Mouse (Mus musculus): ENCODE data around the gene Gm5134. TPM values are rescaled to one million over a fixed set of nuclear protein-coding genes. Genes with fewer than 3 reads are reported as not detected.
A peak's percentile ranks its signal among the peaks of the same experiment; 100 is the strongest.

The Gm5134 gene
- polyA plus RNA-seq, 1 experiment = 0.22 TPM

DNA sequence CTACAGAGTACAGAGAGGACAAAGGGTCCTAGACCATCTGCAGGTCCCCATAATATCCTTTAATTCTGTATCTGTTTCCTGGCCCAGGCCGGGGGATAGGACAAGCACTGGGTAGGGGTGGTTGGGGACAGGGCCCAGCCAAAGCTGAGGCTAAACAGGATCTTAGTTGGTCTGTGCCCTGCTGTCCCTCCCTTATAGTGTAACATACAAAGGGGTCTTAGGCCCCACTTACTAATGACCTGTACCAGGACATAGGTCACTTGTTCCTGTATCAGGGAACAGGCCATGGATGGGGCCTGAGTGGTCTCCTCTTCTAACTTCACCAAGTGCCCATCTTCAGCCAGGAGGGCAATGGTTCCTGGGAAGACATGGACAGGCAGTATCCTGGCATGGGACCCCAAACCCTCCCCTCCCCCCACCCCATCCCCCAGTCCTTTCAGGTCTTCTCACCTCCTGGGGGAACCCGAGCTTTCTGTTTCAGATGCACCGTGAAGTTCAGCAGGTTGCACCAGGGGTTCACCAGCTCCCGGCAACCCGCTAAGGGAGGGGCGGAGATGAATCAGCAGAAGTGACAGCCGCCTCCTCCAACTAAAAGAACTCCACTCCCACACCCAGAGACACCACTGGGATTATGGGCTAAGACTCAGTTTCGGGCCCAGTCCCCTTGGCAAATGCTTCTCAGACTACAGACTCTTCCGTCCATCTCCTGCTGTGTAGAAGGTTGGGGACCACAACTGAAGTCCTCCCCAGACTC is 14.7 kb upstream of the Gm5134 start:
- Histone ChIP-seq H3K27me3 (ENCODE audit: control insufficient read depth, insufficient read depth, low read length) (no peaks in the 10 kb centered on the region), H3K27ac (ENCODE audit: insufficient read depth, low read depth, low read length) (no peak overlapping the region), H3K4me1 (ENCODE audit: control insufficient read depth, insufficient read depth, insufficient read length, low read length) (peaks cover 12% of the 10 kb centered on the region), H3K4me3 (ENCODE audit: low read depth, low read length) (no peak overlapping the region), H3K36me3 (ENCODE audit: control insufficient read depth, insufficient read depth, low read length) (peaks cover 4% of the 10 kb centered on the region)
- no peak for TF ChIP-seq POLR2A (IDR thresholded peaks at IDR 0.05; ENCODE audit: low read depth, low read length)
- no peak for TF ChIP-seq CTCF (IDR thresholded peaks at IDR 0.05; ENCODE audit: extremely low read depth, insufficient read length, insufficient replicate concordance, low read depth, low read length)
- WGBS = 77% methylated on average over 9 of the region's 9 CpGs

DNA sequence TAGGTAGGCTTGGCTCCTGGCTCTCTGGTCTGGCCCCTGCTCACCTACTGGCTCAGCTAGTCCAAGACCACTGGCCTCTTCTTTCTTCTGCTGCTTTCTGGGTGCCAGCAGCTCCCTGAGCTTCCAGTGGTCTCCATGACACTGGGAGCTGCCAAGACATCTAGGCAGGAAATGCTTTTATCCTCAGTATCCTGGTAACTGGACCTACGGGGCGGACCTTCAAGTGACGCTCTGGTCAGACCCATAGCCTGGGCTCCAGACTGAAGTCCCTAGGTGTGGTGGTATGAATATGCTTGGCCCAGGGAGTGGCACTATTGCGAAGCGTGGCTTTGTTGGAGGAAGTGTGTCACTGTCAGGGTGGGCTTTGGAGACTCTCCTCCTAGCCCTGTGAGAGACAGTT is 13.8 kb upstream of the Gm5134 start, which contains the start of gene Gm867:
Gene Gm867, minus strand, starts transcription at position 153 of the 400 bp plus-strand sequence.
- Histone ChIP-seq H3K4me1 (ENCODE audit: control insufficient read depth, insufficient read depth, insufficient read length, low read length) (peaks cover 9% of the 10 kb centered on the region), H3K4me3 (ENCODE audit: low read depth, low read length) (no peak within 1 kb of the TSS), H3K27me3 (ENCODE audit: control insufficient read depth, insufficient read depth, low read length) (no peaks in the 10 kb centered on the region), H3K27ac (ENCODE audit: insufficient read depth, low read depth, low read length) (no peak within 1 kb of the TSS), H3K36me3 (ENCODE audit: control insufficient read depth, insufficient read depth, low read length) (peaks cover 4% of the 10 kb centered on the region)
- 83% methylated on average over 5 of the region's 5 CpGs for WGBS
- TF ChIP-seq CTCF (IDR thresholded peaks at IDR 0.05; ENCODE audit: extremely low read depth, insufficient read length, insufficient replicate concordance, low read depth, low read length) (no peak), POLR2A (IDR thresholded peaks at IDR 0.05; ENCODE audit: low read depth, low read length) (no peak)

DNA sequence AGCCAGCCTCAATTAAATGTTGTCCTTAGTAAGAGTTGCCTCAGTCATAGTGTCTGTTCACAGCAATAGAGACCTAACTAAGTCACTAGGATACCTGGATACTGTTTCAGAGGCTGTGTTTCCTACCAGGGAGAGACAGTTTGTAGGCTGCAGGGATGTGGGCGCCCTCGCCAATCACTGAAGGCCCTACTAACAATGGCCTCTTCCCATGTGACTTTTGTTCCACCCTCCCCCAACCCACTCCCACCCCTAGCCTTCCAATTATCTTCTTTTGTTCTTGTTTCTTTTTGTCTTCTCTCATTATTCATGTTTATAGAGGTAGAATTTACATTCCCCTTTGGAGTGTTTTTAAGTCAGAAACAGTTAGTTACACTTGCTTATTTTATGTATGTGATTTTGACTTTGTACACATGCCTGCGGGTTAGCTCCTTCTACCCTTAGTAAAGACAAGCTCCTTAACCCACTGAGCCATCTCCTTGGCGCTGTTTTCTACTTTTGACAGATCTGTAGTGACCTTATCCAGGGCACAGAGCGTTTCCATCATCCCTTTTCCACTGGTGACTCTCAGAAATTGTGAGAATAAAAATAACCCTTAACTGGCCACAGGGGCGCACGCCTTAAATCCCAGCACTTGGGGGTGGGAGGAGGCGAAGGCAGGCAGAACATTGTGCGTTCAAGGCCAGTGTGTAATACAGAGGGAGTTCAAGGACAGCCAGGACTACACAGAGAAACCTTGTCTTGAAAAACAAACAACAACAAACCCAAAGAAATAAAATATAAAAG is 13.1 kb upstream of the Gm5134 start:
- H3K27ac ChIP-seq (ENCODE audit: insufficient read depth, low read depth, low read length) = no peak overlapping the region
- WGBS = 89% methylated on average over 9 of the region's 9 CpGs
- H3K4me1 ChIP-seq (ENCODE audit: control insufficient read depth, insufficient read depth, insufficient read length, low read length) = peaks cover 9% of the 10 kb centered on the region
- H3K4me3 ChIP-seq (ENCODE audit: low read depth, low read length) = no peak overlapping the region
- H3K27me3 ChIP-seq (ENCODE audit: control insufficient read depth, insufficient read depth, low read length) = no peaks in the 10 kb centered on the region
- peaks cover 4% of the 10 kb centered on the region for H3K36me3 ChIP-seq (ENCODE audit: control insufficient read depth, insufficient read depth, low read length)
- TF ChIP-seq POLR2A (IDR thresholded peaks at IDR 0.05; ENCODE audit: low read depth, low read length) = no peak
- TF ChIP-seq CTCF (IDR thresholded peaks at IDR 0.05; ENCODE audit: extremely low read depth, insufficient read length, insufficient replicate concordance, low read depth, low read length) = no peak

DNA sequence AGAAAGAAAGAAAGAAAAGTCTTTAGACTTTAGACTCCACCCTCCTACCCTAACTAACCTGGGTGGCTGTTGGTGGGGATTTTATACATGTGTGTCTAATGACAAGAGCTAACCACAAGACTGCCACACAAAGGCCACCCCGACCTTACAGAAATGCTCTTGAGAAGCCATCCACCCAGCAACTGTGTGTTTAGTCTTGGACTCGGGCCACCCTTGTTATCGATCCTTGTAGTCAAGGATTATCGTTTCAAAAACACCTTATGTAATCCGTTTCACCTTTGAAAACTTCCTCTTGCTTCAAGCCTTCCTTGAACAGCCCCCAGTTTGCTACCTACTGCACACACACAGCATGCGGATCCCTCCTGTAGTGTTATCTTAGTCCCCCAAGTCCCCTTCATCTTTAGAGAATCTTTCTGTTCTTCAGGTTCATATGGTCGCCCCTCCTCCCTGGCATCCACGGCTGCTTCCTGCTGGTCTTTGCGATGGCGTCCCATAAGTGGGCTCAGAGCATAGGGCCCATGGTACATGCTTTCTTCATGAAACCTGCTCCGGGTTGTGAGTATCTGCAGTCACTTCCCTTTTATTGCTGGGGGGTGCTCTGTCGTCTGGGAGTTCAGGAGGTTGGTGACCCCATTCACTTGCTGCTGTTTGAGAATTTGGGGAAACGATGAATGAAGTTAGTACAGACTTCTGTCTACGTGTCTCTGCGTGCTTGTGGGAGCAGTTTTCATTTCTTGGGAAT is 11.4 kb upstream of the Gm5134 start, which contains the start of gene Vpreb3:
Gene Vpreb3, plus strand, starts transcription at position 322 of the 742 bp plus-strand sequence.
- H3K36me3 ChIP-seq (ENCODE audit: control insufficient read depth, insufficient read depth, low read length) = peaks cover 4% of the 10 kb centered on the region
- H3K4me1 ChIP-seq (ENCODE audit: control insufficient read depth, insufficient read depth, insufficient read length, low read length) = no peaks in the 10 kb centered on the region
- no peak within 1 kb of the TSS for H3K4me3 ChIP-seq (ENCODE audit: low read depth, low read length)
- peak within 1 kb of the TSS; percentile 21; the same call in 1 of the 2 replicates for H3K27ac ChIP-seq (ENCODE audit: insufficient read depth, low read depth, low read length)
- no peaks in the 10 kb centered on the region for H3K27me3 ChIP-seq (ENCODE audit: control insufficient read depth, insufficient read depth, low read length)
- TF ChIP-seq CTCF (IDR thresholded peaks at IDR 0.05; ENCODE audit: extremely low read depth, insufficient read length, insufficient replicate concordance, low read depth, low read length) (no peak), POLR2A (IDR thresholded peaks at IDR 0.05; ENCODE audit: low read depth, low read length) (no peak)
- 51% methylated on average over 15 of the region's 15 CpGs for WGBS

DNA sequence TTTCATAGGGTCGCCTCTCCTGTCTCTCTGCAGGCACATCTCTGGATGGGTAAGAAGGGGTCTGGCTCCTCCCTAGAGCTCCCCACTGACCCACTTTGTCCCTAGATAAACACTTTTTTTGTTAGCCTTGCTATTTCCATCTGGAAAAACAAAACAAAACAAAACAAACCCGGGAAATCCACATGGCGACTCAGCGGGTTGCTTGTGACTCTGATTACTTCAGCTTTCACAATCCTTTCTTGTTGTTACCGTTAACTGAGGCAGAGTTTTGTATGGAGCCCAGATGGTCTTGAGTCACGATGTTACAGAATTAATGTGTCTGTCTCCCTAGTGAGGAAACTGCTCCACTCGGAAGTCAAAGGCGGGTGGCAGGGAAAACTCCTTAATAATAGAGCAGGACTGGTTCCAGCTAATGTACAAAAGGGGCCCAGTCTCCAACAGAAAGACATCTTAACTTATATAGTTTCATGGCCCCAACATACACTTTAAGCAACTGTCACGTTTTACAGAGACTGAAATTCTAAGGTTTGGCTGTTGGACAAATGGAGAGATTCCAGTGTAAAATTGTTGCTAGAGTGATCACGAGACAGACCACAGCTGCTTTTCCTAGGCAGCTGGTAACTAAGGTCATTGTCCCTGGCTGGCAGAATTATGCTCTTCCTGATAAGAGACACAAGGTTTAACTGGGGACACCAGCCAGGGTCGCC is 10.1 kb upstream of the Gm5134 start:
- H3K4me1 ChIP-seq (ENCODE audit: control insufficient read depth, insufficient read depth, insufficient read length, low read length) = no peaks in the 10 kb centered on the region
- H3K27me3 ChIP-seq (ENCODE audit: control insufficient read depth, insufficient read depth, low read length) = no peaks in the 10 kb centered on the region
- 45% methylated on average over 11 of the region's 11 CpGs for WGBS
- H3K27ac ChIP-seq (ENCODE audit: insufficient read depth, low read depth, low read length) = peak overlapping the region; percentile 21; the same call in 1 of the 2 replicates
- H3K4me3 ChIP-seq (ENCODE audit: low read depth, low read length) = no peak overlapping the region
- no peak for TF ChIP-seq CTCF (IDR thresholded peaks at IDR 0.05; ENCODE audit: extremely low read depth, insufficient read length, insufficient replicate concordance, low read depth, low read length)
- no peak for TF ChIP-seq POLR2A (IDR thresholded peaks at IDR 0.05; ENCODE audit: low read depth, low read length)
- H3K36me3 ChIP-seq (ENCODE audit: control insufficient read depth, insufficient read depth, low read length) = no peaks in the 10 kb centered on the region; the same call in 1 of the 2 replicates

DNA sequence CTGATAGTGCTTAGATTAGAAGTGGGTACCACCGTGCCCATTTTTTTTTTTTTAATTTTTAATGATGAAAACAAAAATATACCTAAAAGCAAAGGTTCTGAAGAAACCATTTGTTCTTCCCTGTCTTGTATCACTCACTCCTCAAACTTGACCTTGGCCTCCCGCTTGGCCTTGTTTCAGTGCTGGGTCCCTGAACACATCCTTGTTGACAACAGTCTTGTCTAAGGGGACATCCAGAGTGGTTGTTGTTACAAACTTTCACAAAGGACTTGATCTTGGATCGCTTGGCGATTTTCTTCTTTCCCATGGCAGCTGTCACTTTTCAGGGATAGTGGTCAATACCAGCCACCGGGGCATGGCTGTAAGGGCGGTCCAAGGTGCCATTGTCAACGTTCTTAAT is 9.1 kb upstream of the Gm5134 start:
- Histone ChIP-seq H3K27ac (ENCODE audit: insufficient read depth, low read depth, low read length) (no peak overlapping the region), H3K36me3 (ENCODE audit: control insufficient read depth, insufficient read depth, low read length) (no peaks in the 10 kb centered on the region), H3K4me1 (ENCODE audit: control insufficient read depth, insufficient read depth, insufficient read length, low read length) (no peaks in the 10 kb centered on the region), H3K27me3 (ENCODE audit: control insufficient read depth, insufficient read depth, low read length) (no peaks in the 10 kb centered on the region), H3K4me3 (ENCODE audit: low read depth, low read length) (no peak overlapping the region)
- 91% methylated on average over 7 of the region's 7 CpGs for WGBS
- no peak for TF ChIP-seq POLR2A (IDR thresholded peaks at IDR 0.05; ENCODE audit: low read depth, low read length)
- no peak for TF ChIP-seq CTCF (IDR thresholded peaks at IDR 0.05; ENCODE audit: extremely low read depth, insufficient read length, insufficient replicate concordance, low read depth, low read length)

Data from small intestine, adult 2 months (tissue).